Mouse (Mus musculus) MEL (cell line): ENCODE results near the gene Mkln1. TPM values are rescaled to one million over a fixed set of nuclear protein-coding genes. Genes with fewer than 3 reads are reported as not detected.

Experiments used
- DNase-seq: peaks from one replicate; pipeline ENCODE4 v3.0.0; 2011; ENCODE audit warnings: low read depth, low spot score
- H3K27ac ChIP-seq: 2 replicates; pipeline ENCODE4 v1.5.1; 2012; ENCODE audit warnings: low read depth, mild to moderate bottlenecking, control low read depth, low read length, moderate library complexity; ENCODE audit not compliant: control insufficient read depth
- H3K27me3 ChIP-seq, 2 experiments: fragments of 150-350 bp in 1 of 2; sonication (generic) in 1 of 2; 2 replicates each; pipeline ENCODE4 v1.6.1; 2012; ENCODE audit warnings: low read length in 2 of 2, mild to moderate bottlenecking in 2 of 2, improper control_type of control experiment in 1 of 2, moderate library complexity in 1 of 2; ENCODE audit not compliant: insufficient read depth in 2 of 2, control insufficient read depth in 1 of 2
- H3K36me3 ChIP-seq, 2 experiments: 2 replicates each; pipeline ENCODE4 v1.6.1; 2012 to 2014; ENCODE audit warnings: low read length in 2 of 2, improper control_type of control experiment in 1 of 2, inconsistent platforms in 1 of 2, mild to moderate bottlenecking in 1 of 2; ENCODE audit not compliant: insufficient read depth in 2 of 2, control insufficient read depth in 1 of 2
- H3K4me1 ChIP-seq, 2 experiments: fragments of 150-350 bp in 1 of 2; sonication (generic) in 1 of 2; 2 replicates each; pipeline ENCODE4 v1.6.1; 2012; ENCODE audit warnings: low read length in 2 of 2, improper control_type of control experiment in 1 of 2, mild to moderate bottlenecking in 1 of 2; ENCODE audit not compliant: insufficient read depth in 2 of 2, control insufficient read depth in 1 of 2
- H3K4me3 ChIP-seq, 2 experiments: fragments of 150-350 bp in 1 of 2; sonication (generic) in 1 of 2; 2 replicates each; pipeline ENCODE4 v1.5.1; 2012; ENCODE audit warnings: low read depth in 2 of 2, low read length in 2 of 2, mild to moderate bottlenecking in 2 of 2, moderate library complexity in 2 of 2, control low read depth in 1 of 2, improper control_type of control experiment in 1 of 2; ENCODE audit not compliant: control insufficient read depth in 1 of 2, insufficient read depth in 1 of 2
- H3K79me2 ChIP-seq: 2 replicates; pipeline ENCODE4 v1.6.1; 2012; ENCODE audit warnings: mild to moderate bottlenecking, low read length, moderate library complexity; ENCODE audit not compliant: control insufficient read depth, poor library complexity, insufficient read depth
- H3K9ac ChIP-seq: 2 replicates; pipeline ENCODE4 v1.6.1; 2012; ENCODE audit warnings: low read depth, mild to moderate bottlenecking, control low read depth, low read length, moderate library complexity; ENCODE audit not compliant: control insufficient read depth, poor library complexity, severe bottlenecking
- H3K9me3 ChIP-seq: fragments of 150-350 bp; sonication (generic); replicated peaks from 2 replicates; pipeline ENCODE4 v1.6.1; 2012; ENCODE audit warnings: mild to moderate bottlenecking, low read length, improper control_type of control experiment, moderate library complexity; ENCODE audit not compliant: insufficient read depth
- BHLHE40 ChIP-seq: IDR thresholded peaks from 2 replicates; pipeline ENCODE4 v1.6.1; 2012; ENCODE audit warnings: low read depth, mild to moderate bottlenecking, inconsistent platforms, low read length, improper control_type of control experiment, borderline replicate concordance
- CHD2 ChIP-seq: IDR thresholded peaks from 2 replicates; pipeline ENCODE4 v1.6.1; 2011; ENCODE audit warnings: low read length, improper control_type of control experiment
- CTCF ChIP-seq, 3 experiments: IDR thresholded peaks in 2 of 3; conservative IDR thresholded peaks in 1 of 3; 2 replicates each; pipeline ENCODE4 v1.5.1; 2011 to 2012; ENCODE audit warnings: low read length in 3 of 3, low read depth in 2 of 3, mild to moderate bottlenecking in 2 of 3, improper control_type of control experiment in 1 of 3, inconsistent platforms in 1 of 3, mixed read lengths in 1 of 3, moderate library complexity in 1 of 3; ENCODE audit not compliant: control insufficient read depth in 1 of 3, insufficient read depth in 1 of 3, poor library complexity in 1 of 3, severe bottlenecking in 1 of 3
- E2F4 ChIP-seq: IDR thresholded peaks from 2 replicates; pipeline ENCODE4 v1.6.1; 2011; ENCODE audit warnings: low read depth, low read length, improper control_type of control experiment, borderline replicate concordance
- ELF1 ChIP-seq: IDR thresholded peaks from 2 replicates; pipeline ENCODE4 v1.6.1; 2014; ENCODE audit warnings: low read depth, mild to moderate bottlenecking, inconsistent platforms, low read length, improper control_type of control experiment, moderate library complexity
- EP300 ChIP-seq, 2 experiments: IDR thresholded peaks; 2 replicates each; pipeline ENCODE4 v1.6.1; 2011; ENCODE audit warnings: improper control_type of control experiment in 2 of 2, low read length in 2 of 2, low read depth in 1 of 2, mild to moderate bottlenecking in 1 of 2
- ETS1 ChIP-seq: IDR thresholded peaks from 2 replicates; pipeline ENCODE4 v1.6.1; 2012; ENCODE audit warnings: low read depth, mild to moderate bottlenecking, inconsistent platforms, low read length, improper control_type of control experiment, moderate library complexity
- GABPA ChIP-seq: IDR thresholded peaks from 2 replicates; pipeline ENCODE4 v1.6.1; 2012; ENCODE audit warnings: low read depth, mild to moderate bottlenecking, inconsistent platforms, low read length, improper control_type of control experiment, moderate library complexity
- GATA1 ChIP-seq: IDR thresholded peaks from 2 replicates; pipeline ENCODE4 v1.6.1; 2011; ENCODE audit warnings: low read depth, low read length, improper control_type of control experiment
- HCFC1 ChIP-seq: IDR thresholded peaks from 2 replicates; pipeline ENCODE4 v1.6.1; 2012; ENCODE audit warnings: low read depth, mild to moderate bottlenecking, inconsistent platforms, low read length, improper control_type of control experiment, moderate library complexity
- JUND ChIP-seq: IDR thresholded peaks from 2 replicates; pipeline ENCODE4 v1.6.1; 2011; ENCODE audit warnings: low read depth, mild to moderate bottlenecking, improper control_type of control experiment, low read length
- KAT2A ChIP-seq: conservative IDR thresholded peaks from 2 replicates; pipeline ENCODE4 v1.6.1; 2012; ENCODE audit warnings: low read depth, low read length, improper control_type of control experiment, inconsistent platforms
- MEF2A ChIP-seq: IDR thresholded peaks from 2 replicates; pipeline ENCODE4 v1.6.1; 2014; ENCODE audit warnings: low read depth, mild to moderate bottlenecking, inconsistent platforms, low read length, improper control_type of control experiment; ENCODE audit not compliant: poor library complexity, insufficient replicate concordance, severe bottlenecking; ENCODE audit errors: extremely low read depth
- MXI1 ChIP-seq: IDR thresholded peaks from 2 replicates; pipeline ENCODE4 v1.6.1; 2011; ENCODE audit warnings: mild to moderate bottlenecking, low read depth, low read length, improper control_type of control experiment
- MYB ChIP-seq: IDR thresholded peaks from 2 replicates; pipeline ENCODE4 v1.6.1; 2011; ENCODE audit warnings: mild to moderate bottlenecking, low read depth, low read length, improper control_type of control experiment
- MYC ChIP-seq: IDR thresholded peaks from 2 replicates; pipeline ENCODE4 v1.6.1; 2011; ENCODE audit warnings: low read depth, mild to moderate bottlenecking, low read length, improper control_type of control experiment, moderate library complexity
- NELFE ChIP-seq: IDR thresholded peaks from 2 replicates; pipeline ENCODE4 v1.6.1; 2011; ENCODE audit warnings: low read depth, low read length, improper control_type of control experiment
- POLR2AphosphoS2 ChIP-seq: IDR thresholded peaks from 2 replicates; pipeline ENCODE4 v1.6.1; 2011; ENCODE audit warnings: low read length, improper control_type of control experiment
- RCOR1 ChIP-seq: IDR thresholded peaks from 2 replicates; pipeline ENCODE4 v1.6.1; 2012; ENCODE audit warnings: low read depth, mild to moderate bottlenecking, inconsistent platforms, low read length, improper control_type of control experiment
- TAL1 ChIP-seq: IDR thresholded peaks from 2 replicates; pipeline ENCODE4 v1.6.1; 2012; ENCODE audit warnings: mild to moderate bottlenecking, inconsistent platforms, low read length, moderate library complexity, mixed read lengths
- TBP ChIP-seq: IDR thresholded peaks from 2 replicates; pipeline ENCODE4 v1.8.0; 2011; ENCODE audit warnings: low read depth, low read length, improper control_type of control experiment
- TCF12 ChIP-seq: IDR thresholded peaks from 2 replicates; pipeline ENCODE4 v1.6.1; 2014; ENCODE audit warnings: low read depth, mild to moderate bottlenecking, inconsistent platforms, low read length, improper control_type of control experiment, moderate library complexity
- UBTF ChIP-seq: IDR thresholded peaks from 2 replicates; pipeline ENCODE4 v1.6.1; 2012; ENCODE audit warnings: low read depth, mild to moderate bottlenecking, inconsistent platforms, low read length, improper control_type of control experiment, moderate library complexity, borderline replicate concordance; ENCODE audit not compliant: insufficient read depth
- USF2 ChIP-seq, 2 experiments: IDR thresholded peaks; 2 replicates each; pipeline ENCODE4 v1.6.1; 2011 to 2012; ENCODE audit warnings: improper control_type of control experiment in 2 of 2, low read length in 2 of 2, borderline replicate concordance in 1 of 2, inconsistent platforms in 1 of 2, low read depth in 1 of 2, mild to moderate bottlenecking in 1 of 2; ENCODE audit not compliant: insufficient read depth in 1 of 2
- ZC3H11A ChIP-seq: IDR thresholded peaks from 2 replicates; pipeline ENCODE4 v1.6.1; 2012; ENCODE audit warnings: low read depth, mild to moderate bottlenecking, inconsistent platforms, low read length, improper control_type of control experiment
- ZMIZ1 ChIP-seq: IDR thresholded peaks from 2 replicates; pipeline ENCODE4 v1.6.1; 2012; ENCODE audit warnings: low read depth, mild to moderate bottlenecking, inconsistent platforms, low read length, improper control_type of control experiment, moderate library complexity
- ZNF384 ChIP-seq: IDR thresholded peaks from 2 replicates; pipeline ENCODE4 v1.6.1; 2012; ENCODE audit warnings: low read depth, mild to moderate bottlenecking, inconsistent platforms, low read length, improper control_type of control experiment
- polyA plus RNA-seq, 2 experiments: library from polyadenylated mRNA; stranded (reverse) in 1 of 2; unstranded in 1 of 2; fragments of >175 nt in 1 of 2; fragments of >200 nt in 1 of 2; gene quantifications; 2 replicates each; pipeline versions ENCODE4 v1.2.1 to v1.2.4; 2012; ENCODE audit warnings: low replicate concordance in 2 of 2, low read depth in 1 of 2; ENCODE audit not compliant: insufficient read length in 2 of 2, insufficient read depth in 1 of 2, missing spikeins in 1 of 2
- total RNA-seq: library from RNA; depleted of rRNA; stranded (reverse); fragments of 300-350 nt; gene quantifications from 2 replicates; pipeline ENCODE4 v1.2.3, GENCODE M21; 2012

Gene Mkln1
- total and polyA plus RNA-seq, 3 experiments, result 115 to 187 (median 135) TPM

DNA sequence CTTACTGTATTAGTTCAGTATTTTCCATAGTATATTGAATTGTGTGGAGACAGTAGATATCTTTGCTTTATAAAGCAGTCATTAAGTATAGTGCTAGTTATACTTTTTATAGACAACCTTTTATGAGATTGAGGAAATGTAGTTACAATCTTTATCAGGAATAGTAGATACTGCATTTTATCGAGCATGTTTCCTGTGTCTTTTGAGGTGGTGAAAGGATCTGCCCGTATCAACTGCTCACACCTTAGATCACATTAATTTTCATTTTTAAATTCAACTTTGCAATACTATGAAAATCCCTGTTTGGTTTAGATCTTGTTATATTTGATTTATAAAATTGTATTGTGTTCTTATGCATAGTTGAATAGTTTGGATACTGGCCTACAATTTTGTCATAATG lies 38.7 kb downstream of the Mkln1 start:
- DNase-seq, result peak; percentile 31

GRCm38 (mm10) chr6:31445258-31445657 lies 46.7 kb downstream of the Mkln1 start:
- DNase-seq, result no peak
- Histone ChIP-seq H3K4me1 (peaks cover 0 to 5% of the 10 kb centered on the region in 2 experiments; a peak in 2 of 4 replicates), H3K79me2 (no peaks in the 10 kb centered on the region; the same call in 1 of the 2 replicates), H3K36me3 (peaks cover 10 to 18% of the 10 kb centered on the region in 2 experiments), H3K27ac (no peak overlapping the region), H3K4me3 (no peak overlapping the region), H3K9ac (no peak overlapping the region), H3K27me3 (no peaks in the 10 kb centered on the region), H3K9me3 (no peaks in the 10 kb centered on the region)
- no peak for TF ChIP-seq USF2 (IDR thresholded peaks at IDR 0.05; ENCODE audit: borderline replicate concordance in 1 of 2, insufficient read depth in 1 of 2, low read depth in 1 of 2, low read length in 2 of 2)
- no peak for TF ChIP-seq CTCF (IDR thresholded peaks at IDR 0.05 in 2 of 3, conservative IDR thresholded peaks at IDR 0.05 in 1 of 3; ENCODE audit: control insufficient read depth in 1 of 3, insufficient read depth in 1 of 3, low read depth in 2 of 3, low read length in 3 of 3, poor library complexity in 1 of 3, severe bottlenecking in 1 of 3)
- TF ChIP-seq ZNF384, result no peak
- TF ChIP-seq NELFE, result no peak
- TF ChIP-seq MEF2A, result no peak
- TF ChIP-seq MXI1, result no peak
- TF ChIP-seq MYC, result no peak
- TF ChIP-seq CHD2, result no peak
- peak; percentile 69; the same call in 1 of the 2 replicates for TF ChIP-seq TCF12
- TF ChIP-seq TBP, result no peak
- no peak for TF ChIP-seq HCFC1
- TF ChIP-seq POLR2AphosphoS2, result no peak
- no peak for TF ChIP-seq TAL1
- TF ChIP-seq UBTF, result no peak
- no peak for TF ChIP-seq ELF1
- TF ChIP-seq KAT2A, result no peak
- no peak for TF ChIP-seq BHLHE40
- no peak for TF ChIP-seq E2F4
- TF ChIP-seq JUND, result no peak
- no peak for TF ChIP-seq GABPA
- TF ChIP-seq EP300 (IDR thresholded peaks at IDR 0.05; ENCODE audit: low read depth in 1 of 2, low read length in 2 of 2), result peak in 1 of 2 experiments; percentile 65; a peak in 2 of 4 replicates
- 0 out of 2 replicates have a peak, but pooled peaks have one; percentile 21 for TF ChIP-seq RCOR1
- peak; percentile 57; the same call in 1 of the 2 replicates for TF ChIP-seq GATA1
- TF ChIP-seq ETS1, result no peak

More for the DNA sequence above, 38.7 kb downstream of the Mkln1 start:
- no peak overlapping the region for H3K9ac ChIP-seq
- H3K9me3 ChIP-seq, result no peaks in the 10 kb centered on the region
- H3K79me2 ChIP-seq, result no peaks in the 10 kb centered on the region; the same call in 1 of the 2 replicates
- no peak overlapping the region for H3K27ac ChIP-seq
- H3K4me3 ChIP-seq, result no peak overlapping the region
- H3K36me3 ChIP-seq, result peaks cover 14 to 18% of the 10 kb centered on the region in 2 experiments
- no peaks in the 10 kb centered on the region for H3K27me3 ChIP-seq
- TF ChIP-seq ZC3H11A (no peak), RCOR1 (peak; percentile 93), ETS1 (peak; percentile 46; the same call in 1 of the 2 replicates), E2F4 (no peak), CTCF (IDR thresholded peaks at IDR 0.05 in 2 of 3, conservative IDR thresholded peaks at IDR 0.05 in 1 of 3; ENCODE audit: control insufficient read depth in 1 of 3, insufficient read depth in 1 of 3, low read depth in 2 of 3, low read length in 3 of 3, poor library complexity in 1 of 3, severe bottlenecking in 1 of 3) (no peak), MYB (no peak), ELF1 (no peak), EP300 (IDR thresholded peaks at IDR 0.05; ENCODE audit: low read depth in 1 of 2, low read length in 2 of 2) (peak; percentile 84 to 87), CHD2 (no peak), ZMIZ1 (no peak), TAL1 (peak; percentile 27), GATA1 (peak; percentile 89), TCF12 (peak; percentile 90)
- H3K4me1 ChIP-seq, result peaks cover 0 to 6% of the 10 kb centered on the region in 2 experiments; a peak in 2 of 4 replicates
